Mouse (Mus musculus): ENCODE results near the gene Dmac2.
A peak's percentile ranks its signal among the peaks of the same experiment; 100 is the strongest.

Dmac2 gene

GRCm38 (mm10) chr7:25652244-25652759, 33.1 kb downstream of the Dmac2 start:
- no peak for DNase-seq (ENCODE audit: low read depth, low spot score)

GRCm38 (mm10) chr7:25655601-25656428, 36.6 kb downstream of the Dmac2 start:
- peak; percentile 97 for DNase-seq (ENCODE audit: low read depth, low spot score)

GRCm38 (mm10) chr7:25657785-25658184, 38.6 kb downstream of the Dmac2 start:
- DNase-seq (ENCODE audit: low read depth, low spot score), result no peak

- peak; percentile 100 for DNase-seq (ENCODE audit: low read depth, low spot score)
Measured at GRCm38 (mm10) chr7:25658657-25659472, 39.7 kb downstream of the Dmac2 start, which contains the start of the genes Bckdha and Exosc5. Bckdha (minus strand) TSS chr7:25658981. Exosc5 (plus strand) TSS chr7:25659164.

- DNase-seq (ENCODE audit: low read depth, low spot score), result no peak
Measured at GRCm38 (mm10) chr7:25666381-25666780, 47.2 kb downstream of the Dmac2 start.

- DNase-seq (ENCODE audit: low read depth, low spot score), result peak; percentile 62
Measured at GRCm38 (mm10) chr7:25669158-25669557, 49.9 kb downstream of the Dmac2 start.

- peak; percentile 95 for DNase-seq (ENCODE audit: low read depth, low spot score)
Measured at GRCm38 (mm10) chr7:25669631-25670030, 50.4 kb downstream of the Dmac2 start.

GRCm38 (mm10) chr7:25670096-25670495, 50.9 kb downstream of the Dmac2 start:
- DNase-seq (ENCODE audit: low read depth, low spot score), result peak; percentile 68

GRCm38 (mm10) chr7:25671686-25672085, 52.5 kb downstream of the Dmac2 start:
- no peak for DNase-seq (ENCODE audit: low read depth, low spot score)

- peak; percentile 85 for DNase-seq (ENCODE audit: low read depth, low spot score)
Measured at GRCm38 (mm10) chr7:25672442-25672841, 53.2 kb downstream of the Dmac2 start.

- DNase-seq (ENCODE audit: low read depth, low spot score), result no peak
Measured at GRCm38 (mm10) chr7:25674297-25674696, 55.1 kb downstream of the Dmac2 start.

- no peak for DNase-seq (ENCODE audit: low read depth, low spot score)
Measured at GRCm38 (mm10) chr7:25674719-25675300, 55.6 kb downstream of the Dmac2 start, which contains the start of gene Tmem91. Tmem91 (minus strand) TSS chr7:25675166.

Measured in R1 (cell line).